Mouse (Mus musculus) forebrain, postnatal 0 days (tissue): ENCODE measurements at regions not wholly inside any gene's neighbourhood (a gene's known extent, or its start where the extent isn't known, plus 50 kb on each side); places are given as distances from the start of the nearest gene placed in this dataset.

Experiments
- ATAC-seq: fragments of 200-750 bp; cut with Nextera tagmentation; 2 replicates; pipeline ENCODE4 v1.8.0; 2017; ENCODE audit warnings: mild to moderate bottlenecking, moderate library complexity
- DNase-seq: peaks from one replicate; pipeline ENCODE4 v3.0.0-alpha.2; 2015
- H3K27ac ChIP-seq: fragments of 300-500 bp; sonication (generic); 2 replicates; pipeline ENCODE4 v1.5.1; 2014; ENCODE audit warnings: low read depth, mild to moderate bottlenecking, antibody characterized with exemption, low read length, moderate library complexity, mixed read lengths
- H3K27me3 ChIP-seq: fragments of 300-500 bp; sonication (generic); 2 replicates; pipeline ENCODE4 v1.6.1; 2014; ENCODE audit warnings: mild to moderate bottlenecking, low read length, mixed read lengths; ENCODE audit not compliant: insufficient read depth
- H3K36me3 ChIP-seq: fragments of 300-500 bp; sonication (generic); 2 replicates; pipeline ENCODE4 v1.6.1; 2014; ENCODE audit warnings: mild to moderate bottlenecking, moderate library complexity; ENCODE audit not compliant: insufficient read depth
- H3K4me1 ChIP-seq: fragments of 300-500 bp; sonication (generic); 2 replicates; pipeline ENCODE4 v1.6.1; 2014; ENCODE audit warnings: antibody characterized with exemption; ENCODE audit not compliant: insufficient read depth
- H3K4me2 ChIP-seq: fragments of 300-500 bp; sonication (generic); 2 replicates; pipeline ENCODE4 v1.6.1; 2014; ENCODE audit warnings: low read depth, mild to moderate bottlenecking, moderate library complexity
- H3K4me3 ChIP-seq: fragments of 300-500 bp; sonication (generic); 2 replicates; pipeline ENCODE4 v1.5.1; 2014; ENCODE audit warnings: low read depth, low read length, mixed read lengths
- H3K9ac ChIP-seq: fragments of 300-500 bp; sonication (generic); 2 replicates; pipeline ENCODE4 v1.6.1; 2014; ENCODE audit warnings: mild to moderate bottlenecking
- H3K9me3 ChIP-seq: fragments of 300-500 bp; sonication (generic); 2 replicates; pipeline ENCODE4 v1.6.1; 2016; ENCODE audit warnings: low read length
- CTCF ChIP-seq: sonication (generic); IDR thresholded peaks from 2 replicates; pipeline ENCODE4 v1.5.1; 2016; ENCODE audit warnings: antibody characterized with exemption, control low read depth, low read depth
- WGBS: fragments of 180-500 bp; shearing (Covaris S2); extraction: QIAGEN DNeasy Blood & Tissue Kit; methylation state at CpG from one replicate; pipeline ENCODE4 v1.1.7; 2014; 5-methylcytosine and 5-hydroxymethylcytosine counted together

GRCm38 (mm10) chr4:107747454-107747853 lies 54.6 kb upstream of the Lrp8 start:
- no peaks in the 10 kb centered on the region for H3K36me3 ChIP-seq
- H3K4me1 ChIP-seq = no peaks in the 10 kb centered on the region
- H3K27me3 ChIP-seq = no peaks in the 10 kb centered on the region
- no peak overlapping the region for H3K27ac ChIP-seq
- no peak overlapping the region for H3K4me2 ChIP-seq
- WGBS = 87% methylated on average over 9 of the region's 9 CpGs
- ATAC-seq (no peak), DNase-seq (no peak)
- no peak overlapping the region for H3K9ac ChIP-seq
- H3K4me3 ChIP-seq = no peak overlapping the region
- no peaks in the 10 kb centered on the region for H3K9me3 ChIP-seq
- TF ChIP-seq CTCF = no peak

GRCm38 (mm10) chr4:107747907-107748628 lies 54.0 kb upstream of the Lrp8 start:
- ATAC-seq (no peak), DNase-seq (no peak)
- Histone ChIP-seq H3K4me1 (no peaks in the 10 kb centered on the region), H3K36me3 (no peaks in the 10 kb centered on the region), H3K4me2 (no peak overlapping the region), H3K27ac (no peak overlapping the region), H3K9ac (no peak overlapping the region), H3K9me3 (no peaks in the 10 kb centered on the region), H3K4me3 (no peak overlapping the region), H3K27me3 (no peaks in the 10 kb centered on the region)
- 77% methylated on average over 13 of the region's 13 CpGs for WGBS
- TF ChIP-seq CTCF = no peak

- H3K27ac ChIP-seq = no peak overlapping the region
- H3K27me3 ChIP-seq = no peaks in the 10 kb centered on the region
- no peak overlapping the region for H3K4me3 ChIP-seq
- no peaks in the 10 kb centered on the region for H3K9me3 ChIP-seq
- no peak overlapping the region for H3K4me2 ChIP-seq
- no peaks in the 10 kb centered on the region for H3K36me3 ChIP-seq
- DNase-seq (no peak), ATAC-seq (no peak)
- WGBS = 43% methylated on average over 8 of the region's 8 CpGs
- TF ChIP-seq CTCF = no peak
- H3K9ac ChIP-seq = no peak overlapping the region
- no peaks in the 10 kb centered on the region for H3K4me1 ChIP-seq
These were observed 53.0 kb upstream of the Lrp8 start for GRCm38 (mm10) chr4:107749045-107749444.

- H3K27ac ChIP-seq = no peak overlapping the region
- H3K36me3 ChIP-seq = no peaks in the 10 kb centered on the region
- no peak overlapping the region for H3K4me3 ChIP-seq
- DNase-seq (no peak), ATAC-seq (no peak)
- H3K4me2 ChIP-seq = no peak overlapping the region
- H3K9ac ChIP-seq = no peak overlapping the region
- H3K27me3 ChIP-seq = no peaks in the 10 kb centered on the region
- no peak for TF ChIP-seq CTCF
- H3K9me3 ChIP-seq = no peaks in the 10 kb centered on the region
- H3K4me1 ChIP-seq = no peaks in the 10 kb centered on the region
- 68% methylated on average over 9 of the region's 9 CpGs for WGBS
These were observed 52.0 kb upstream of the Lrp8 start for GRCm38 (mm10) chr4:107750017-107750416.
